Mouse (Mus musculus) C2C12 (cell line): ENCODE results near the gene Slit3. TPM values are rescaled to one million over a fixed set of nuclear protein-coding genes. Genes with fewer than 3 reads are reported as not detected.

ENCODE experiments used
- H3K27me3 ChIP-seq: one replicate; pipeline ENCODE4 v1.6.1; 2011; ENCODE audit not compliant: control insufficient read depth, insufficient read depth, insufficient read length
- H3K36me3 ChIP-seq: one replicate; pipeline ENCODE4 v1.6.1; 2011; ENCODE audit not compliant: control insufficient read depth, insufficient read depth
- H3K4me3 ChIP-seq: one replicate; pipeline ENCODE4 v1.5.1; 2011; ENCODE audit warnings: mild to moderate bottlenecking, control low read depth; ENCODE audit not compliant: poor library complexity, insufficient read depth, severe bottlenecking
- H3K79me2 ChIP-seq: one replicate; pipeline ENCODE4 v1.6.1; 2011; ENCODE audit not compliant: control insufficient read depth, insufficient read depth
- H3K79me3 ChIP-seq: one replicate; pipeline ENCODE4 v1.6.1; 2011; ENCODE audit warnings: low read depth, control low read depth
- H3ac ChIP-seq: one replicate; pipeline ENCODE3; 2011; ENCODE audit warnings: low read depth; ENCODE audit not compliant: control insufficient read depth, insufficient read length
- CEBPB ChIP-seq: IDR thresholded peaks from one replicate; pipeline ENCODE4 v1.6.1; 2011; ENCODE audit warnings: low read depth, mild to moderate bottlenecking, control low read depth, moderate library complexity
- CTCF ChIP-seq: IDR thresholded peaks from one replicate; pipeline ENCODE4 v1.5.1; 2011; ENCODE audit not compliant: control insufficient read depth, insufficient read depth, insufficient read length
- FOSL1 ChIP-seq: IDR thresholded peaks from one replicate; pipeline ENCODE4 v1.8.0; 2011; ENCODE audit warnings: mild to moderate bottlenecking, low read length; ENCODE audit not compliant: poor library complexity, insufficient read depth, severe bottlenecking
- MAX ChIP-seq: IDR thresholded peaks from one replicate; pipeline ENCODE4 v1.6.1; 2011; ENCODE audit warnings: mild to moderate bottlenecking, control low read depth
- MYOD1 ChIP-seq: IDR thresholded peaks from one replicate; pipeline ENCODE4 v1.6.1; 2011; ENCODE audit warnings: low read depth; ENCODE audit not compliant: control insufficient read depth, insufficient read length
- MYOG ChIP-seq: IDR thresholded peaks from one replicate; pipeline ENCODE4 v1.6.1; 2011; ENCODE audit not compliant: control insufficient read depth, insufficient read length; ENCODE audit errors: extremely low read depth
- USF1 ChIP-seq: IDR thresholded peaks from one replicate; pipeline ENCODE4 v1.6.1; 2011; ENCODE audit warnings: low read depth, mild to moderate bottlenecking, control low read depth, moderate library complexity
- polyA plus RNA-seq: library from polyadenylated mRNA; unstranded; fragments of >200 nt; fragmentation: generic; extraction: Trizol; gene quantifications from one replicate; pipeline ENCODE4 v1.2.1, GENCODE M21; 2012; ENCODE audit warnings: missing spikeins

Slit3 gene
- polyA plus RNA-seq, 1 experiment = not detected

DNA sequence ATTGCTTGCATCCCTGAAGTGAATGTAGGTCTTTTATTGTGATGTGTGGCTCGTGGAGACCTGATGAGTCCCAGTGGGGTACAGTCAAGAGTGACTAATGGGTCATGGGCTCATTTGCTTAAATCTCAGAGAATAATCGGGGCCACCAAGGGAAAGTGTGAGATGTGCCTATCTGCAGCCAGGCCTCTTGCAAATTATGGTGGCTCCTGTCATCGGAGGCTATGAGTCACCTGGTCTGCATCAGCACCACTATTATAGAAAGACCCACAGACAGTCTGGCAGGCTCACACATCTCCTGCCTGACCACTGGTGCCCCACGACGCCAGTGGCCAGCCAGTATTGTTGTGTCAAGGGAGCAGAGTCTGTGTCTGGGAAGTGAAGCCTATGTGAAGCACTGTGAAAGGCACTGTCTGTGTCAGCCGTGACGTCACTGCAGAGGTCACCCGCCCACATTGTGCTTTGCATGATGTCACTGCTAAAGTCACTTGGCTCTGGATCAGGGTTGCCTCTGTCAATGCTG, 171.3 kb downstream of the Slit3 start:
- Histone ChIP-seq H3K27me3 (no peaks in the 10 kb centered on the region), H3K36me3 (no peaks in the 10 kb centered on the region), H3K79me3 (no peaks in the 10 kb centered on the region), H3K79me2 (no peaks in the 10 kb centered on the region), H3ac (no peak overlapping the region), H3K4me3 (no peak overlapping the region)
- TF ChIP-seq USF1 = no peak
- no peak for TF ChIP-seq MYOD1
- TF ChIP-seq MYOG = no peak
- TF ChIP-seq FOSL1 = no peak

DNA sequence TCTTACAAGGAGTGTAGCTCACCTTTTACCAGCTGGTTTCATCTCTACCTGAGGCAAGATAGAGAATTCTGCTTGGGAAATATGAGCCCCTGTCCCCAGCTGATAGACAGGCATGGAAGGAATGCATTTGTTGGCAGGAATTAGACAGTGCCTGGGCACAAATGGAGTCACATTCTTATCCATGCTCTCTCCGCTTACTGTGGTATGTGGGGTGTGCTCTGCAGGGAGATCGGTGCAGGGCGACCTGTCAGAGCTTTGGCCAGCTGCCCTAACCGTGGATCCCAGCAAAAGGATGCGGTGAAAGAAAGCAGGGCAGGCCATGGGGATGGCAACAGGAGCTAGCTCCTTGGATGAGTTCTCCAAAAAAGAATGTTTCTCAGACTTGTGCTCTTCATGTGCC, 172.2 kb downstream of the Slit3 start:
- no peaks in the 10 kb centered on the region for H3K79me3 ChIP-seq
- H3K4me3 ChIP-seq = no peak overlapping the region
- H3K27me3 ChIP-seq = no peaks in the 10 kb centered on the region
- no peak for TF ChIP-seq MYOD1
- no peak for TF ChIP-seq FOSL1
- TF ChIP-seq CEBPB = no peak
- TF ChIP-seq CTCF = no peak
- no peak for TF ChIP-seq USF1
- no peak for TF ChIP-seq MAX
- TF ChIP-seq MYOG = no peak
- no peaks in the 10 kb centered on the region for H3K36me3 ChIP-seq
- H3ac ChIP-seq = no peak overlapping the region
- no peaks in the 10 kb centered on the region for H3K79me2 ChIP-seq

DNA sequence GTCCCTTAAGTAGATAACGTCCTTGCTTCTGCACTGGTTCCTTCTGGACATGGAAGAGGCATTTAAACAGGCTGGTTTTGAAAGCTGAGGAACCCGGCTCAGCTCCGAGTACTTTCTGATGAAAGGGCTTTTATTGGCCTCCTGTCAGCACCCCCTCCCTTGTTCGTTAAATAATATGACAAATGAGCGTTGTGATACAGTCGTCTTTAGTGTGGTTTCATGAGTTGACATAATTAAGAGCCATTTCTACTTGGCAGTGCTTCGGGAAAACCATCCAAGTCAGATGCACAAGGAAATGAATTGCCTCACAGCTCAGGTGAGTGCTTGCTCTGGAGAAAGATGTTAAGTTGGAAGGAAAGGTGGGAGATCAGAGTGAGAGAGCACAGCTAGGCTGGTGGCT, 173.6 kb downstream of the Slit3 start:
- Histone ChIP-seq H3ac (no peak overlapping the region), H3K4me3 (no peak overlapping the region), H3K27me3 (no peaks in the 10 kb centered on the region), H3K79me2 (no peaks in the 10 kb centered on the region), H3K36me3 (no peaks in the 10 kb centered on the region), H3K79me3 (no peaks in the 10 kb centered on the region)
- TF ChIP-seq MYOG (no peak), CTCF (no peak), USF1 (no peak), MAX (no peak), MYOD1 (no peak), CEBPB (no peak)

DNA sequence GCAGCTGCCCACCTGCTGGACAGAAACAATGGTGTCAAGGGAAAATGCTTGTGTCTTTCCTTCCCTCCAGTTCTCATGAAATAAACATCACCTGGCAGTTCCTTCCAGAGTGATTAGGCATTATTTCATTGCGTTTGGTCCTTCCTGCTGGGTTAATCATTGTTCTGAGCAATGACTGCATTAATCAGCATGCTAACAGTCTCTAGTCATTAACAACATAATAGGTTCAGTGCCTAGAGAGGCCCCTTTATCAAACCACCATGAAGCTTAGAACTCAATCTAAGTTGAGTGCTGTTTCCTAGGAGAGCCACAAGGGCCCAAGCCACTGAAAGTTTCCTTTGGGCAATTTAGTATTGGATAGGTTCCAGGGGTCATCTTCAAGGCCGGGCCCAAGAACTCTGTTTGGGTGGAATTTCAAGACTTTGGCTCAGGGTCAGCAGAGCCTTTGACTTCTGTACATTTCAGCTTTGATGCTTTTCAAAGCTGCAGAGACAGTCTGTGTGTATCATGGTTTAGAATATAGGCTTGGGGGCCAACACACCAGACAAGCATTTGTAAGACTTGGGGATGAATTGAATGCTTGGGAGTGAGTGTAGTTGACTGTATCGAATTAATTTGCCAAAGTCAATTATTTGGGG, 174.3 kb downstream of the Slit3 start:
- H3K36me3 ChIP-seq = no peaks in the 10 kb centered on the region
- no peaks in the 10 kb centered on the region for H3K27me3 ChIP-seq
- no peak overlapping the region for H3K4me3 ChIP-seq
- no peaks in the 10 kb centered on the region for H3K79me2 ChIP-seq
- H3K79me3 ChIP-seq = no peaks in the 10 kb centered on the region
- no peak overlapping the region for H3ac ChIP-seq
- TF ChIP-seq FOSL1 (no peak), MYOD1 (no peak), MAX (no peak), USF1 (no peak), CEBPB (no peak)

DNA sequence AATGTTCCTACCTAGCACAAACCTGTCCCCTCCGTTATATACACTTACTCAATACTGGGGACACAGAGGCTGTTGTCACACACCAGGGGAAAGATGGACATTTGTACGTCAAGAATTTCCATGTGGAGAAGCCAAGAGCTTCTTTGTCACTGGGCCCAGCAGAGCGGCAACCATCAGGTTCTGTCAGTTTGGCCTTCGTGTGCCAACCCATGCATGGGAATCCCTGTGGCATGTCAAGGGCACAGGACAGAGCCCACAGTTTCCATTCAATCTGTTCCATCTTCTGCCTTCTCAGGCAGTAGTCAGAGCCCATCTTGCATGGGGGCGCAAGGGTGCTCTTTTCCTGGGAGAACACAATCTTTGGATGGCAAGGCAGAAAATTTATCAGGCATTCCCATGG, 175.8 kb downstream of the Slit3 start:
- H3K4me3 ChIP-seq = no peak overlapping the region
- H3ac ChIP-seq = no peak overlapping the region
- TF ChIP-seq MYOD1 (no peak), FOSL1 (no peak), MAX (no peak), MYOG (no peak), USF1 (no peak), CEBPB (no peak), CTCF (no peak)
- no peaks in the 10 kb centered on the region for H3K79me2 ChIP-seq
- no peaks in the 10 kb centered on the region for H3K27me3 ChIP-seq
- no peaks in the 10 kb centered on the region for H3K79me3 ChIP-seq
- no peaks in the 10 kb centered on the region for H3K36me3 ChIP-seq

DNA sequence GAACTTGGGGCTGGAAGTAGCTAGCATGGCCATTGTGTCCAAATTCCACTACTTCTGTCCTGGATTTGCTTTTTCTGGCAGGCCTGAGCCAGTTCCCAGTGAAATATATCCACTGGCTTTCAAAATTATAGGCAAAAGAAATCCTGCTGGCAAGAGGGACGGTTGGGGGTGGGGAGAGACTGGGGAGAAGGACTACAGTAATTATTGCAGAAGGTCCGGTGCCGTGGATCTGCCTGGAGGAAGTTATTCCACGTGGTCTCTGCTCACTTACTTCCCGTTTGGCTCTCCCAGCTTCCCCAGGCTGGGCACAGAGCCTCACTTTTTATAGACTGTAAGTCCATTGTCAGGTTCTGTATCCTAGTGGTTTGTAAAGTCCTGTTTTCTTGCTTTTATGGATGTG, 176.3 kb downstream of the Slit3 start:
- no peaks in the 10 kb centered on the region for H3K27me3 ChIP-seq
- H3K79me2 ChIP-seq = no peaks in the 10 kb centered on the region
- no peaks in the 10 kb centered on the region for H3K79me3 ChIP-seq
- H3ac ChIP-seq = no peak overlapping the region
- H3K36me3 ChIP-seq = no peaks in the 10 kb centered on the region
- no peak for TF ChIP-seq USF1
- TF ChIP-seq FOSL1 = no peak
- no peak for TF ChIP-seq MYOG
- no peak for TF ChIP-seq MAX
- no peak for TF ChIP-seq CTCF
- TF ChIP-seq MYOD1 = no peak
- no peak for TF ChIP-seq CEBPB
- H3K4me3 ChIP-seq = no peak overlapping the region
